Mouse (Mus musculus) cerebellum, adult 9-11 months (tissue): ENCODE data around the gene Slc6a16.

Experiments
- DNase-seq: peaks from one replicate; pipeline ENCODE4 v3.0.0; 2022

The Slc6a16 gene

DNA sequence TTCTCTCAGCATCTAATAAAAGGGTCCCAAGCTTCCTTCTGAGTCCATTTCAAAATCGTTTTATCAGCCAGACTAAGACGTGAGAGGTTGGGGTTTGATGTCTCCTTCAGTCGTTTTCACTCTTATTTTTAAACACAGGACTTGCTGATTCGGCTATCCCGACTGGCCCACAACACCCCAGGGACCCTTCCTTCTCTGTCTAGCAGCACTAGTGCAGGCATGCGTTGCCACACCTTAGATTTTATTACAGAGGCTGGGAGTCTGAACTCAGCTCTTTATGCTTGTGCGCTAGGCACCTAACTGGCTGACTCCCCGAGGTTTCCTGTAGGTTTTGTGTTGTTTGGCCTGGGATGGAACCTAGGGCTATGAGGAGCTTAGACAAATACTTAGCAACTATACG lies 72.6 kb downstream of the Slc6a16 start:
- no peak for DNase-seq

DNA sequence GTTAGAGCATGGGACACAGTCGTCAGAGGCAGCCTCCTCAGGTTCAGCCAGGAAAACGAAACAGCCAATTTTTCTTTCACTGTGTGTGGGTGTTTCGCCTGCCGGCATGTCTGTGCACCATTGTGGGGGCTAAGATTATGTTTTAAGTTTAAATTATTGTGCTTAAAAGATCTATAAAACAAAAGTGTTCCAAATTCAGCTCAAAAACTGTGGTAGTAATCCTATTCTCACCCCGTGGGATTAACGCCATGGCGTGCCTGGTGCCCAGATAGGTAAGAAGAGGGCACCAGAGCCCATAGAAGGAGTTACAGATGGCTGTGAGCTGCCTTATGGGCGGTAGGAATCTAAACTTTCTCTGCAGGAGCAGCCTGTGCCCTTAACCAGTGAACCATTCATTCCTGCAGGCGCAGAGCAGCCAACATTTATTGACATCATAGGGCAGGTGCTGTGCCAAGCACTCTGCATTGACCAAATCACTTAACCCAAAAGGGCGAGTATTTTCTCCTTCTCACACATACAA lies 74.4 kb downstream of the Slc6a16 start:
- no peak for DNase-seq

DNA sequence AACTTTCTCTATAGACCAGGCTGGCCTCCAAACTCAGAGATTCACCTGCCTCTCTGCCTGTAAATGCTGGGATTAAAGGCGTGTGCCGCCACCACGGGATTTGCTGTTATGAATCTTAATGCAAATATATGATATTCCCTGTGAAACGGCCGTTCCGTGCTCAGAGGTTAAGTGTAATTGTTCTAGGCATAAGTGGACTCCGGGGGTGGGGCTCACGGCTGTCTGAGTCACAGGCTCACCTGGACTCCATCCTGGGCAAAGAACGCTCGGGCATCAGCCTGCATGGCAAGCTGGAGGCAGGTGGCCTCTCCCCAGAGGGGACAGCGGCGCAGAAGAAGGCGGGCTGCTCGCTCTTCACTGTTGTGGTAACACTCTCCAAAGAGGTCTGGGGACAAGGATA lies 75.7 kb downstream of the Slc6a16 start:
- DNase-seq = no peak

DNA sequence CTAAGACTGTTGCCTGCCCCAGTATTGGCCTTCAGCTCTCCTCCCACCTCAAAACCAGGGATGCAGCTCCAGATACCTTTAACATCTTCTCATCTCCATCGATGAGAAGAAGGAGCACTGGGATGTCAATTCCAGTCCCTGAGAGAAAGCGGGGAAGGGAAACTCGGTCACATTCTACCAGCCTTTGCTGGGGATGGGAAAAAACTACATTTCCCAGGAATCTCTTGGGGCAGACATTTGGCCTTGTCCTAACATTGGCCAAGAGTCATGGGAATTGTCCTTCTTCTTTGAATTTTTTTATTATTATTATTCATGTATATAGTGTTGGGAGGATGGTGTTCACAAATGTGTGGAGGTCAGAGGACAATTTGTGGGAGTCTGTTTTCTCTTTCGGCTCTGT lies 81.4 kb downstream of the Slc6a16 start:
- DNase-seq = no peak
